Mouse (Mus musculus) midbrain, embryonic 14.5 days (tissue): ENCODE measurements around the gene Ipo9. TPM values are rescaled to one million over a fixed set of nuclear protein-coding genes. Genes with fewer than 3 reads are reported as not detected.
A peak's percentile ranks its signal among the peaks of the same experiment; 100 is the strongest.

Experiments
- ATAC-seq: fragments of 200-750 bp; cut with Nextera tagmentation; 2 replicates; pipeline ENCODE4 v1.8.0; 2017; ENCODE audit warnings: moderate number of reproducible peaks, moderate library complexity; ENCODE audit not compliant: low FRiP score, low TSS enrichment
- DNase-seq: peaks from one replicate; pipeline ENCODE4 v3.0.0-alpha.2; 2015
- H3K27ac ChIP-seq: fragments of 300-500 bp; sonication (generic); replicated peaks from 2 replicates; pipeline ENCODE4 v1.5.1; 2014; ENCODE audit warnings: mild to moderate bottlenecking, low read depth, low read length, moderate library complexity
- H3K27me3 ChIP-seq: fragments of 300-500 bp; sonication (generic); 2 replicates; pipeline ENCODE4 v1.6.1; 2014; ENCODE audit warnings: low read length, control low read depth, mixed read lengths; ENCODE audit not compliant: control insufficient read depth, insufficient read depth
- H3K36me3 ChIP-seq: fragments of 300-500 bp; sonication (generic); 2 replicates; pipeline ENCODE4 v1.6.1; 2014; ENCODE audit warnings: low read length, control low read depth; ENCODE audit not compliant: control insufficient read depth, insufficient read depth
- H3K4me1 ChIP-seq: fragments of 300-500 bp; sonication (generic); 2 replicates; pipeline ENCODE4 v1.6.1; 2014; ENCODE audit warnings: mild to moderate bottlenecking, antibody characterized with exemption, low read length, control low read depth; ENCODE audit not compliant: control insufficient read depth, insufficient read depth
- H3K4me2 ChIP-seq: fragments of 300-500 bp; sonication (generic); 2 replicates; pipeline ENCODE4 v1.6.1; 2014; ENCODE audit warnings: mild to moderate bottlenecking, low read length, moderate library complexity
- H3K4me3 ChIP-seq: fragments of 300-500 bp; sonication (generic); replicated peaks from 2 replicates; pipeline ENCODE4 v1.5.1; 2014; ENCODE audit warnings: low read depth, low read length
- H3K9ac ChIP-seq: fragments of 300-500 bp; sonication (generic); replicated peaks from 2 replicates; pipeline ENCODE4 v1.6.1; 2014; ENCODE audit warnings: mild to moderate bottlenecking, low read length, moderate library complexity
- H3K9me3 ChIP-seq: fragments of 300-500 bp; sonication (generic); 2 replicates; pipeline ENCODE4 v1.6.1; 2016; ENCODE audit warnings: low read length, control low read depth, mixed read lengths; ENCODE audit not compliant: control insufficient read depth
- WGBS: fragments of 180-500 bp; shearing (Covaris S2); extraction: QIAGEN DNeasy Blood & Tissue Kit; methylation state at CpG from one replicate; pipeline ENCODE4 v1.1.7; 2014; 5-methylcytosine and 5-hydroxymethylcytosine counted together
- polyA plus RNA-seq: library from polyadenylated mRNA; unstranded; fragments of >200 nt; fragmentation: Nextera tagmentation; extraction: Ambion mirVana; gene quantifications from 2 replicates; pipeline ENCODE4 v1.2.1, GENCODE M21; 2014

Gene Ipo9
- 126 and 127 TPM in 2 replicates for polyA plus RNA-seq

- under 1% methylated on average over 65 of the region's 65 CpGs for WGBS
- Histone ChIP-seq H3K4me1 (peaks cover 22% of the 10 kb centered on the region), H3K4me2 (peak within 1 kb of the TSS; percentile 59)
Measured at GRCm38 (mm10) chr1:135429901-135430668, at the start of gene Ipo9. Ipo9 (minus strand) TSS chr1:135430499.

GRCm38 (mm10) chr1:135475571-135475895, 45.2 kb upstream of the Ipo9 start:
- 90% methylated on average over 7 of the region's 7 CpGs for WGBS
- no peaks in the 10 kb centered on the region for H3K9me3 ChIP-seq
- H3K27ac ChIP-seq, result no peak overlapping the region
- no peaks in the 10 kb centered on the region for H3K4me1 ChIP-seq
- no peak overlapping the region for H3K9ac ChIP-seq
- ATAC-seq (no peak), DNase-seq (no peak)
- H3K4me3 ChIP-seq, result no peak overlapping the region
- H3K36me3 ChIP-seq, result peaks cover 23% of the 10 kb centered on the region
- H3K4me2 ChIP-seq, result no peak overlapping the region
- no peaks in the 10 kb centered on the region for H3K27me3 ChIP-seq

More at GRCm38 (mm10) chr1:135429901-135430668, at the start of gene Ipo9:
- ATAC-seq (peak; percentile 94), DNase-seq (peak; percentile 98)
- peak within 1 kb of the TSS; percentile 87 for H3K9ac ChIP-seq
- H3K27me3 ChIP-seq, result no peaks in the 10 kb centered on the region
- H3K27ac ChIP-seq, result peak within 1 kb of the TSS; percentile 91
- peaks cover 19% of the 10 kb centered on the region for H3K36me3 ChIP-seq
- peak within 1 kb of the TSS; percentile 95 for H3K4me3 ChIP-seq
- H3K9me3 ChIP-seq, result no peaks in the 10 kb centered on the region

GRCm38 (mm10) chr1:135474861-135475570, 44.7 kb upstream of the Ipo9 start:
- ATAC-seq (no peak), DNase-seq (no peak)
- 74% methylated on average over 15 of the region's 15 CpGs for WGBS
- Histone ChIP-seq H3K27me3 (no peaks in the 10 kb centered on the region), H3K36me3 (peaks cover 28% of the 10 kb centered on the region), H3K4me2 (no peak overlapping the region), H3K27ac (no peak overlapping the region), H3K4me3 (no peak overlapping the region), H3K9me3 (no peaks in the 10 kb centered on the region), H3K9ac (no peak overlapping the region), H3K4me1 (no peaks in the 10 kb centered on the region)

- Histone ChIP-seq H3K9me3 (no peaks in the 10 kb centered on the region), H3K36me3 (peaks cover 53% of the 10 kb centered on the region), H3K9ac (no peak overlapping the region), H3K27me3 (no peaks in the 10 kb centered on the region), H3K4me2 (no peak overlapping the region), H3K4me3 (no peak overlapping the region), H3K4me1 (no peaks in the 10 kb centered on the region), H3K27ac (no peak overlapping the region)
- DNase-seq (no peak), ATAC-seq (no peak)
- WGBS, result 86% methylated on average over 5 of the region's 5 CpGs
Measured at GRCm38 (mm10) chr1:135472536-135472935, 42.2 kb upstream of the Ipo9 start.

- WGBS, result 89% methylated on average over 5 of the region's 5 CpGs
- DNase-seq (no peak), ATAC-seq (no peak)
- Histone ChIP-seq H3K36me3 (peaks cover 61% of the 10 kb centered on the region), H3K4me2 (no peak overlapping the region), H3K27me3 (no peaks in the 10 kb centered on the region), H3K9me3 (no peaks in the 10 kb centered on the region), H3K27ac (no peak overlapping the region), H3K4me3 (no peak overlapping the region), H3K9ac (no peak overlapping the region), H3K4me1 (no peaks in the 10 kb centered on the region)
Measured at GRCm38 (mm10) chr1:135471742-135472141, 41.4 kb upstream of the Ipo9 start.

- Histone ChIP-seq H3K9me3 (no peaks in the 10 kb centered on the region), H3K9ac (no peak overlapping the region), H3K36me3 (peaks cover 72% of the 10 kb centered on the region), H3K27ac (no peak overlapping the region), H3K4me3 (no peak overlapping the region), H3K27me3 (no peaks in the 10 kb centered on the region), H3K4me2 (no peak overlapping the region), H3K4me1 (no peaks in the 10 kb centered on the region)
- ATAC-seq (no peak), DNase-seq (no peak)
- WGBS, result 91% methylated on average over 13 of the region's 13 CpGs
Measured at GRCm38 (mm10) chr1:135470546-135470945, 40.2 kb upstream of the Ipo9 start.

- Histone ChIP-seq H3K36me3 (peaks cover 99% of the 10 kb centered on the region), H3K27me3 (no peaks in the 10 kb centered on the region), H3K4me2 (no peak overlapping the region), H3K27ac (no peak overlapping the region), H3K9me3 (no peaks in the 10 kb centered on the region), H3K9ac (no peak overlapping the region), H3K4me3 (no peak overlapping the region), H3K4me1 (no peaks in the 10 kb centered on the region)
- ATAC-seq, result no peak
- no peak for DNase-seq
- WGBS, result 95% methylated on average over 5 of the region's 5 CpGs
Measured at GRCm38 (mm10) chr1:135467462-135467861, 37.2 kb upstream of the Ipo9 start.

- no peaks in the 10 kb centered on the region for H3K9me3 ChIP-seq
- DNase-seq, result no peak
- ATAC-seq, result no peak; the same call in 1 of the 2 replicates
- no peak overlapping the region for H3K4me3 ChIP-seq
- H3K4me1 ChIP-seq, result no peaks in the 10 kb centered on the region
- H3K27me3 ChIP-seq, result no peaks in the 10 kb centered on the region
- peaks cover 99% of the 10 kb centered on the region for H3K36me3 ChIP-seq
- no peak overlapping the region for H3K4me2 ChIP-seq
- 76% methylated on average over 3 of the region's 3 CpGs for whole genome bisulfite sequencing
- H3K9ac ChIP-seq, result no peak overlapping the region
- no peak overlapping the region for H3K27ac ChIP-seq
Measured at GRCm38 (mm10) chr1:135466935-135467334, 36.6 kb upstream of the Ipo9 start.

- WGBS, result 90% methylated on average over 19 of the region's 19 CpGs
- no peak for ATAC-seq
Measured at GRCm38 (mm10) chr1:135465734-135466133, 35.4 kb upstream of the Ipo9 start.

More at GRCm38 (mm10) chr1:135465734-135466133, 35.4 kb upstream of the Ipo9 start:
- no peaks in the 10 kb centered on the region for H3K4me1 ChIP-seq
- no peaks in the 10 kb centered on the region for H3K27me3 ChIP-seq
- no peak overlapping the region for H3K9ac ChIP-seq
- no peaks in the 10 kb centered on the region for H3K9me3 ChIP-seq
- DNase-seq, result no peak
- H3K36me3 ChIP-seq, result peaks cover 93% of the 10 kb centered on the region
- H3K27ac ChIP-seq, result no peak overlapping the region
- H3K4me3 ChIP-seq, result no peak overlapping the region
- no peak overlapping the region for H3K4me2 ChIP-seq
